Mouse (Mus musculus) erythroblast, embryonic 14.5 days (primary cell): ENCODE measurements around the gene Lgals1. TPM values are rescaled to one million over a fixed set of nuclear protein-coding genes. Genes with fewer than 3 reads are reported as not detected.
A peak's percentile ranks its signal among the peaks of the same experiment; 100 is the strongest.

Source experiments
- H3K27me3 ChIP-seq: 2 replicates; pipeline ENCODE4 v1.6.1; 2012; ENCODE audit warnings: inconsistent platforms; ENCODE audit not compliant: control insufficient read depth
- H3K36me3 ChIP-seq: 2 replicates; pipeline ENCODE4 v1.6.1; 2012; ENCODE audit warnings: mild to moderate bottlenecking, inconsistent platforms; ENCODE audit not compliant: control insufficient read depth
- H3K4me1 ChIP-seq: 2 replicates; pipeline ENCODE4 v1.6.1; 2012; ENCODE audit warnings: inconsistent platforms; ENCODE audit not compliant: control insufficient read depth
- H3K4me3 ChIP-seq: replicated peaks from 2 replicates; pipeline ENCODE3; 2012; ENCODE audit warnings: moderate library complexity, mild to moderate bottlenecking, inconsistent platforms
- H3K9me3 ChIP-seq: 2 replicates; pipeline ENCODE4 v1.6.1; 2012; ENCODE audit warnings: low read length, inconsistent platforms, mixed read lengths; ENCODE audit not compliant: control insufficient read depth
- GATA1 ChIP-seq: IDR thresholded peaks from 2 replicates; pipeline ENCODE4 v1.6.1; 2012; ENCODE audit warnings: low read length, inconsistent platforms, mixed read lengths
- TAL1 ChIP-seq: IDR thresholded peaks from 3 replicates; pipeline ENCODE4 v1.6.1; 2012; ENCODE audit warnings: low read length, inconsistent platforms, mixed read lengths
- polyA plus RNA-seq: library from polyadenylated mRNA; stranded (reverse); fragments of >175 nt; gene quantifications from 2 replicates; pipeline ENCODE4 v1.2.3, GENCODE M21; 2012

Gene Lgals1
- polyA plus RNA-seq, 1 experiment: 121 TPM

GRCm38 (mm10) chr15:78930801-78931426 is 4.4 kb downstream of the Lgals1 start:
- Histone ChIP-seq H3K4me1 (peaks cover 82% of the 10 kb centered on the region), H3K4me3 (no peak overlapping the region)

GRCm38 (mm10) chr15:78931577-78931976 is 5.1 kb downstream of the Lgals1 start:
- Histone ChIP-seq H3K36me3 (peaks cover 23% of the 10 kb centered on the region), H3K4me1 (peaks cover 82% of the 10 kb centered on the region), H3K27me3 (no peaks in the 10 kb centered on the region), H3K9me3 (no peaks in the 10 kb centered on the region), H3K4me3 (no peak overlapping the region)
- no peak for TF ChIP-seq TAL1
- no peak for TF ChIP-seq GATA1

More at GRCm38 (mm10) chr15:78930801-78931426, 4.4 kb downstream of the Lgals1 start:
- no peak for TF ChIP-seq GATA1
- no peak for TF ChIP-seq TAL1
- Histone ChIP-seq H3K9me3 (no peaks in the 10 kb centered on the region), H3K27me3 (no peaks in the 10 kb centered on the region), H3K36me3 (peaks cover 21% of the 10 kb centered on the region)

DNA sequence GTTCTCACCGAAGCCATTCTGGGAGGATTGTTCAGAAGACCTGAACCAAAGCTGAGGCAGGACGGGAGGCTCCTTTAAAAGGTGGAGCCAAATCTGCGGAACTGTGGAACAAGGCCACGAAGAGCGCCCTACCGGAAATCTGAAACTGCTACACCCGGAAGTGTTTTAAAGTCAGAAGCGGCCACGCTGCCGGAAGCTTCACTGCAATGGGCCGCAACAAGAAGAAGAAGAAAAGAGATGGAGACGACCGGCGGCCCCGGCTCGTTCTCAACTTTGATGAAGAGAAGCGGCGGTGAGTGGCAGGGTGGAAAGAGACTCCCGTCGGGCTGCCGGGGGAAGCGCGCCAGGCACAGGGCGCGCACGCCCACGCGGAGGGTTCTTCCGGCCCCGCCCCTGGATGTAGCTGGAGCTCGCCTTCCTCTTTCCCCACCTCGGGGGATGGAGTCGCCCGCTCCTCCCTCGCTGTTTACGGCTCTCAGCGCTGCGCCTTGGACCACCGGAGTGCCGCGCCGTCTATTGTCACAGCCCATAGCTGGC is 8.3 kb downstream of the Lgals1 start, which contains the start of gene Nol12:
Gene Nol12 (plus strand): TSS at position 150 of the 537 bp plus-strand sequence.
- peaks cover 48% of the 10 kb centered on the region for H3K36me3 ChIP-seq
- H3K4me1 ChIP-seq: peaks cover 65% of the 10 kb centered on the region
- no peak for TF ChIP-seq GATA1
- no peak for TF ChIP-seq TAL1
- H3K4me3 ChIP-seq: peak within 1 kb of the TSS; percentile 76
- H3K9me3 ChIP-seq: no peaks in the 10 kb centered on the region
- H3K27me3 ChIP-seq: no peaks in the 10 kb centered on the region

DNA sequence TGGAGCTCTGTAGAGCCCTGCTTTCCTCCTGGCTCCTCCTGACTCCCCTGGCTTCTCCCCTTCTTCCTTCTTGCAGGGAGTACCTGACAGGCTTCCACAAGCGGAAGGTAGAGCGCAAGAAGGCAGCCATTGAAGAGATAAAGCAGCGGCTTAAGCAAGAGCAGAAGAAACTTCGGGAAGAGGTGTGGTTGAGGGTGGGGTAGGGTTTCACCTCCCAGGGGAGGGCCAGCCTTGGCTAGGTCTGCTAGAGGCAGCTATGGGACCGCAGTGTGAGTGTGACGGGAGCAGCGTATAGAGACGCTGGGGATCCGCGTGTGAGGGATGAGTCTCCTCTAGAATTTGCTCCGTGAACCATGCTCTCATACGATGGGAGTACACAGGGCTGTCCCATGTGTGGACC is 9.9 kb downstream of the Lgals1 start:
- Histone ChIP-seq H3K9me3 (no peaks in the 10 kb centered on the region), H3K4me1 (peaks cover 51% of the 10 kb centered on the region), H3K36me3 (peaks cover 50% of the 10 kb centered on the region), H3K27me3 (no peaks in the 10 kb centered on the region), H3K4me3 (peak overlapping the region; percentile 76)
- TF ChIP-seq TAL1 (no peak), GATA1 (no peak)

GRCm38 (mm10) chr15:78937311-78937710 is 10.8 kb downstream of the Lgals1 start:
- Histone ChIP-seq H3K4me1 (peaks cover 46% of the 10 kb centered on the region), H3K36me3 (peaks cover 57% of the 10 kb centered on the region), H3K27me3 (no peaks in the 10 kb centered on the region), H3K4me3 (no peak overlapping the region), H3K9me3 (no peaks in the 10 kb centered on the region)
- TF ChIP-seq TAL1 (no peak), GATA1 (no peak)

- Histone ChIP-seq H3K27me3 (no peaks in the 10 kb centered on the region), H3K9me3 (no peaks in the 10 kb centered on the region), H3K36me3 (peaks cover 57% of the 10 kb centered on the region), H3K4me3 (no peak overlapping the region), H3K4me1 (peaks cover 46% of the 10 kb centered on the region)
- TF ChIP-seq TAL1 (no peak), GATA1 (no peak)
These were observed 11.4 kb downstream of the Lgals1 start for GRCm38 (mm10) chr15:78937963-78938362.

GRCm38 (mm10) chr15:78940325-78940724 is 13.8 kb downstream of the Lgals1 start:
- no peaks in the 10 kb centered on the region for H3K27me3 ChIP-seq
- H3K4me3 ChIP-seq: no peak overlapping the region
- TF ChIP-seq GATA1 (no peak), TAL1 (no peak)
- no peaks in the 10 kb centered on the region for H3K9me3 ChIP-seq
- peaks cover 57% of the 10 kb centered on the region for H3K36me3 ChIP-seq
- H3K4me1 ChIP-seq: peaks cover 35% of the 10 kb centered on the region

- Histone ChIP-seq H3K36me3 (peaks cover 43% of the 10 kb centered on the region), H3K4me3 (no peak overlapping the region), H3K4me1 (peaks cover 33% of the 10 kb centered on the region), H3K27me3 (peaks cover 9% of the 10 kb centered on the region), H3K9me3 (no peaks in the 10 kb centered on the region)
- TF ChIP-seq TAL1: no peak
- TF ChIP-seq GATA1: no peak
These were observed 16.1 kb downstream of the Lgals1 start for GRCm38 (mm10) chr15:78942663-78943062.

DNA sequence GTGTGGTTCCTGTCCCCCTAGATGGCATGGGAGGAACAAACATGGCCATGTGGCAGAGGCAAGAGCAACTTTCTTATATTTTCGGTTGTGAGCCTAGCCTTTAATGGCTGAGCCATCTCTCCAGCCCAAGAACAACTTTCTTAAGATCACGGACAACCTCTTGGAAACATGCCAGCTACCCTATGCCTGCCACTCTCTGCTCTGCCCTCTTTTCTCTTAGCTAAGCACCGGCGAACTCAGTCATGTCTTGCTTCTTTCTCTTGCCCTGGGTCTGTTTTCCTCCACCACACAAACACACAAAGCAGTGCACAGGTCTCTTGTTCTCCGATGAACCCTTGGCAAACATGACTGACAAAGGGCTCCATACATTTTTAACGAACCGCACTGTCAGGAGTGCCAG is 19.7 kb downstream of the Lgals1 start:
- H3K9me3 ChIP-seq: no peaks in the 10 kb centered on the region
- peaks cover 20% of the 10 kb centered on the region for H3K27me3 ChIP-seq
- H3K4me3 ChIP-seq: no peak overlapping the region
- peaks cover 41% of the 10 kb centered on the region for H3K4me1 ChIP-seq
- peaks cover 8% of the 10 kb centered on the region for H3K36me3 ChIP-seq
- TF ChIP-seq GATA1 (no peak), TAL1 (no peak)
